Mouse (Mus musculus): Measurements from ENCODE around the gene Scpep1.
"Not testable (repeated sequence)": the region's sequence is repeated elsewhere in the genome, so short reads cannot be mapped to it uniquely, and the experiment has no call there.

Scpep1 gene

DNA sequence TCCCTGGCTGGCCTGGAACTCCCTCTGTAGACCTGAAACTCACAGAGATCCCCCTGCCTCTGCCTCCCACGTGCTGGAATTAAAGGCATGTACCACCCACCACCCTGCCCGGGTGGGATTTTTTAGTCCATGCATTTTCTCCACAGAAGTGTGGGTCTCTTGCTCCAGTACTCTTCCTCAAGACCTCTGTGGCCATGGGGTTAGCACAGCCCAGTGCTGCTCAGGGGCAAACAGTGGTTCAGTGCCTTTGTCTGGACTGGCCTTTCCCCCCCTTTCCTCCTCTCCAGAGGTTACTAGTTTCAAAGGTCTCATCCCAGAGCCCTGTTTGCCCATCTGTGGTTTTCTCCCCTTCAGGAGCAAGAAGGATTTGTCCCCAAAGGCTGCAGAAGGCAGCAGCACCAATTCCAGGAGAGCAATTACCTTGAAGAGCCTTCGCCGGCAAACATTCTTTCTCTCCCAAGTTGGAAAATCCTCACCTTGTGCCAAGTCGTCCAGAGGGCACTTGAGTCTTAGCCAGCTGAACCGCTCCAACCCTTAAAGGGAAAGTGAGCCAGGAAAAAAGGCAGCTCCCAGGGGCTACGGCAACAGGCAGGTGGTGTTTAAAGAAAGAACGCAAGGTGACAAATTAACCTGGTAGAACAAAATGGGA, 45.8 kb downstream of the Scpep1 start:
- no peak for DNase-seq (ENCODE audit: low spot score)

GRCm38 (mm10) chr11:88908557-88909211, 46.6 kb downstream of the Scpep1 start:
- no peak for DNase-seq (ENCODE audit: low spot score)

DNA sequence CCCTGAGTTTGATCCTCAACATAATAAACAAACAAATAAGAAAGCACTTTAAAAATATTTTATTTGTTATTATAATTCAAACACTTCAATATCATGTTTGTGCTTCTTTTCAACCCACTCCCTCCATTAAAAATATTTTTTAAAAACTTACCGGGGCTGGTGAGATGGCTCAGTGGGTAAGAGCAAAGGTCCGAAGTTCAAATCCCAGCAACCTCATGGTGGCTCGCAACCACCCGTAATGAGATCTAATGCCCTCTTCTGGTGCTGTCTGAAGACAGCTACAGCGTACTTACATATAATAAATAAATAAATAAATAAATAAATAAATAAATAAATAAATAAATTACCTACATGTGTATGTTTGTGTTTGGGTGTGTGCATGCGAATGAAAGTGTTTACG, 47.4 kb downstream of the Scpep1 start:
- no peak for DNase-seq (ENCODE audit: low spot score)

DNA sequence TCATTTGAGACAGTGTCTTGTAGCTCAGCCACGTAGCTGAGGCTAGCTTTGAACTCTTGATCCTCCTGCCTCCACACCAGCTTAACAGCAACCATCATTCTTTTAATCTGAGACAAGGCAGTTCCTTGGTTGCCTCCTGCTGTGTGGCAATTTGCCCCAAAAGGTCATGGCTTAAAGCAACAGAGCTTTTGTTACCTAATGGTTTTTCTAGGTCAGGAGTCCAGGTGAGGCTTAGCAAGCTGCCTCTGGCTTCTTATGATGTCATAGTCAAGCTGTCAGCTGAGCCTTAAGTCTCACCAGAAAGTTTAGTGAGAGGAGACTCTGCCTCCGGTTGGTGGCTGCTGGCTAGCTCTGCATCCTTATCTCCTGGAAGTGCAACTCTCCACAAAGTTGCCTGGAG, 49.6 kb downstream of the Scpep1 start:
- no peak for DNase-seq (ENCODE audit: low spot score)

- no peak for DNase-seq (ENCODE audit: low spot score)
Measured at GRCm38 (mm10) chr11:88904080-88904479, 51.2 kb downstream of the Scpep1 start.

DNA sequence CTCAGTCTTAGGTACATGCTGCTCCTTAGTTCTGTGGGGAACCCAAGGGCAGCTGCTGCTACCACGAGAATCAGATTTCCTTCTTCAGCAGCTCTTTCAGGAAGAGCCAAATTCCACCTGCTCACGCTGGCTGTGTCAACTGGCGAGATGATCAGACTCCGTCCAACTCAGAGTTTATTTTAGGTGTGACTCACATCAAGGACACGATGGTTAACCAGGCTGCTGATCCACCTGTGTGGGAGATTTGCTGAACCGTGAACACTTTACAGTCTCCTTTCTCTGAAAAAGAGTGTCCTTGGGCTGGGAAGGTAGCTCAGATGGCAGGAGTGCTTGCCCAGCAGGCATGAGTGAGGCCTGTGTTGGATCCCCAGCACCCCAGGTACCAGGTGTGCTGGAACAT, 52.5 kb downstream of the Scpep1 start:
- DNase-seq (ENCODE audit: low spot score): no peak

DNA sequence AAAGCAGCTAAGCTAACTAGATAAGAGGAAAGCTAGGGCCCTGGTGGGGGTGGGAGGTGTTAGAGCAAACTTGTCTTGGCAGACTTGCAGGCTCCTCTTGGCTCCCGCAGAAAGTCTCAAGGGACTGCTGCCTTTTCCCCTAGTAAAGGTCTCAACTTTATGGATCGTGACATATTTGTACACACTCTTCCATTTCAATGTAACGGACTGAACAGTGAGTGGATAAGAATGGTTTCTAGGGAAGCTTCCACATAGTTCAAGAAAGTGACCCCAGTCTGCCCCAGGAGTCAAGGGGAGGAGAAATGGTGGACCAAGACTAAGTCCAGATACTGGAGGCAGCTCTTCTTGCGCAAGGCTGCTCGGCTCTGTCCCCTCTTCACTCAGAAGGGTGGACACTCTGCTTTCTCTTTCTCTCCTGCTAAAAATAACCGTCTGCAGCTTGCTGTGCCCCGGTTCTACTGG, 53.9 kb downstream of the Scpep1 start:
- no peak for DNase-seq (ENCODE audit: low spot score)

DNA sequence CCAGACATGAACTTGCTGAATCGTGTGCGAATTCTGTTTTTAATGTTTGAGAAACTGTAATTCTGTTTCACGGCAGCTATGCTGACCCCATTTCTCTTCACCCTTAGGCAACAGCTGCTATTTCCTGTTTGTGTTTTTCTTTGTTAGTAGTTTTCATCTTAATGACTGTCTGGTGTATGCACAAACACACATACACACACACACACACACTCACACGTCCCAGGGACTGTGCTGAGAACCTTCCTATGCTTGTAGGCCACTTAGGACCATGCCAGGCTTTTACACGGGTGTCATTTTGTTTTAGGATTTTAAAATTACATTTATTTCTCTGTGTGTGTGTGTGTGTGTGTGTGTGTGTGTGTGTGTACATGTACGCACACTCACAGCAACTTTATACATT, 55.7 kb downstream of the Scpep1 start:
- no peak for DNase-seq (ENCODE audit: low spot score)

DNA sequence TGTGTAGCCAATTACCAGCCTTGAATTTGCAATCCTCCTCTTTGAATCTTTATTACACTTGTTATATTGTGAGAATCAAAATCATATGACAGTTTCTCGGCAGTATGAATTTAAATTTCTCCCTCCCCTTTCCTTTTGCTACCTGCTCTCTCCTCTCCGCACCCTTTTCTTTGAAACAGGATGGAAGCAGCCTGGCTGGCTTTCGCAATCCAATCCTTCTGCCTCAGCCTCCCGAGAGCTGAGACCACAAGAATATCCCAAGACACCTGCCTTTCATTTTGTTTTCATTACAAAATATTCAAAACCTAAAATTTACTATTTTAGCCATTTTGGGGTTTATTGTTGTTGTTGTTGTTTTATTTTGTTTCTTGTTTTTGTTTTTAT, 56.9 kb downstream of the Scpep1 start:
- no peak for DNase-seq (ENCODE audit: low spot score)

DNA sequence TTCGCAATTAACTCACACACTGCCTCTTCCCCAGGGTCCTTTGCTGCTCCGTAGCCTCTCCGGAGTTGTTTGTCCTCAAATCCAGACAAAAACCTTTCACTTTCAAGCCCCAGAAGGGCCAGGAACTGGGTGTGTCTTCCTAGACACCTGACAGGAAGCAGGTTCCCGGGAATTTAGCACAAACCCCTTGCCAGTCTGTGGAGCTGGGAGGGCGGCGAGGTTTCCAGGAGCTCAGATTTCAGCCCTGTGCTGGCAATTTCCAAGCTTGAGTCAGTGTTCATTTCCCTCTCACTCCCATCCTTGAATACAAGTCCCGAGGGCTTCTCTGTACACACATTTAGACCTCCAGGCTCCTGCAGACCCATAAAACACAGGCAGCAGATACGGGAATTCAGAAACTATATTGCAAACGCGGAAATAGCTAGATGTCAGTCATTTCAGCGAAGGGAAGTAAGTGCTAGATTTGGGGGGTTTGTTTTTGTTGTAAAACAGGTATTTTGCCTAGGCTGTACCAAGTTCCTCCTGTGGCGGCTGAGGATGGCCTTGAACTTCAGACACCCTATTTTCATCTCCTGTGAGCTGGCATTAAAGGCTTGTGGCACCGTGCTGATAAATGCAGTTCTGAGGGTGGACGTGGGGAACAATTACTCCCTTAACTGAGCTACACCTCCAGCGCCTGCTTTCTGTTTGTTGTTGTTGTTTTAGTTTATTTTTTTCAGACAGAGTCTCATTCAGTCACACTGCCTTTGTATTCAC, 57.5 kb downstream of the Scpep1 start:
- no peak for DNase-seq (ENCODE audit: low spot score)

- DNase-seq (ENCODE audit: low spot score): peak; percentile 35
Measured at GRCm38 (mm10) chr11:88895800-88896232, 59.4 kb downstream of the Scpep1 start.

- DNase-seq (ENCODE audit: low spot score): not testable (repeated sequence)
Measured at GRCm38 (mm10) chr11:88895235-88895634, 60.0 kb downstream of the Scpep1 start.

DNA sequence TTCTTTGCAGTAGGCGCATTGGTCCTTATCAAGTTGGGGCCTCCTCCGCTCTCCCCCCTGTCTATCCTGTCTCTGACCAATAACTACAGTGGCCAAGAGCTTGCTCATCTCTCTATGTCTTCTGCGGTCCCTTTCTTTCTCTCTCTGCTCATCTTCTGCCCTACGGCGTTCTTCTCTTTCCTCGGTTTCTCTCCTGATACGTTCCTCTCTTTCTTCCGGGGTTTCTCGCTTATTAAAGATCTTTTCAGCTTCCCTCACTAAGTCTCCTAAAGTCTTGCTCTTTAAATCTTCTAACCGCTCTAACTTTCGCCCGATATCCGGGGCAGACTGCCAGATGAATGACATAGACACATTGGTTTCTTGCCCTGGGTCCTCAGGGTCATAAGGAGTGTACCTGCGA, 61.0 kb downstream of the Scpep1 start:
- not testable (repeated sequence) for DNase-seq (ENCODE audit: low spot score)

GRCm38 (mm10) chr11:88893501-88893900, 61.8 kb downstream of the Scpep1 start:
- not testable (repeated sequence) for DNase-seq (ENCODE audit: low spot score)

DNA sequence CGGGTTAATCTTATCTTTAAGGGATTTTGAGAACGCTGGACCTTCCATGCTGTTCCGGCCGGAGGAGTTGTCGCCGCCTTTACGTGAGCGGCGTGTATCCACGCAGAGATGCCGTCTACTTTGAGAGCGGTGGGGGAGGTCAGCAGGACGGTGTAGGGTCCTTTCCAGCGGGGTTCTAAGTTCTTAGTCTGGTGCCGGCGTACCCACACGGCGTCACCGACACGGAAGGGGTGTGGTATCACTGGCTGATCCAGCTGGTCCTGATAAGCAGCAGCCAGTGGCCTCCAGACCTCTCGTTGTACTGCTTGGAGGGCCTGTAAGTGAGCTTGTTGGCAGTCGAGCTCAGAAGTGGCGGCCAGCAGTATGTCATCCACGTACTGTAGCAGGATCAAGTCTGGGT, 62.5 kb downstream of the Scpep1 start:
- DNase-seq (ENCODE audit: low spot score): not testable (repeated sequence)

DNA sequence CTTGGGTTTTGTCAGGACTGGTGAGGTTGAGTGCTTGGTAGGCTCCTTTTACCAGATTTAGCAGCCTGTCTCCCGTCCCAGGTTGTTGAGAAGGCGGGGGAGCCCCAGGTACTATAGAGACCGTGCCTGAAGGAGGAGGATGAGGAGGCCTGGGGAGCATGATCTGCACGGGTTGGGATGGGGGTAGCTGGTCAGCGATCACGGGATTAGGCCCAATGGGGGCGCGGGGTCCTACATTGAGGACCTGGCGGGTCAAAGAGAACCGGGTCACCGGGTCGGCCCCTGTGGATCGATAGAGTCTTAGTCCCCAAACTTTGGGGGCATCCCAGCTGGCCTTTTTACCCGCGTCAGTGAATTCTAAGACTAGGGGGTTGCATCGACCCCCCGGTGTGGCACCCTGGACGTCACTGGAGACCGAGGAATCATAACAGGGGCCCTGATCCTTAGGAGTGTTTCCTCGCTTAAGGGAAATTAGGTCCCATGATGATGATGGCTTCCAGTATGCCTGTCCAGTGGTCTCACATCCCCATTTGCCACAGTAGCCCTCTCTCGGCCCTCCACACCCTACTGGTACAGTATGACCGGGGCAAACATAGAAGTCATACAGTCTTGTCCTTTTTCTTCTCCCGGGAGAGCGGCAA, 63.2 kb downstream of the Scpep1 start:
- DNase-seq (ENCODE audit: low spot score): peak; percentile 47

GRCm38 (mm10) chr11:88891446-88891845, 63.8 kb downstream of the Scpep1 start:
- not testable (repeated sequence) for DNase-seq (ENCODE audit: low spot score)

- not testable (repeated sequence) for DNase-seq (ENCODE audit: low spot score)
Measured at GRCm38 (mm10) chr11:88890904-88891303, 64.4 kb downstream of the Scpep1 start.

GRCm38 (mm10) chr11:88888996-88889395, 66.3 kb downstream of the Scpep1 start:
- DNase-seq (ENCODE audit: low spot score): no peak

- DNase-seq (ENCODE audit: low spot score): no peak
Measured at GRCm38 (mm10) chr11:88884376-88885065, 70.7 kb downstream of the Scpep1 start.

DNA sequence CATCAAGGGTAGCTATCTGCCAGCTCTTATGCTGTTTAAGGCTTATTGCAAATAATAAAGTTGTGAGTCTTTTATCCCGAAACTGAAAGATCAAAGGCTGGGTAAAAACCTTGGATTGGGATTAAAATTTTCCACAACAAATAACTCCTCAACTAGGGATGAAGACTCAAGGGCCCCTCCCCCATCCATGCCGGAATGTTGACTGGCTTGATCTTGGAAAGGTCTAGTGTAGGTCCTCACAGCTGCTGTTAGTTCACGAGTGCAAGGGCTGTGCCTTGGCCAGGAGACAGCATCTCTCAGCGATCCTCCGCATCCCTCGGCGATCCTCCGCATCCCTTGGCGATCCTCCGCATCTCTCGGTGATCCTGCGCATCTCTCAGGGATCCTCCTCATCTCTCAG, 77.3 kb downstream of the Scpep1 start:
- DNase-seq (ENCODE audit: low spot score): no peak
